Mouse (Mus musculus): ENCODE data around the gene Ttc29.

DNA sequence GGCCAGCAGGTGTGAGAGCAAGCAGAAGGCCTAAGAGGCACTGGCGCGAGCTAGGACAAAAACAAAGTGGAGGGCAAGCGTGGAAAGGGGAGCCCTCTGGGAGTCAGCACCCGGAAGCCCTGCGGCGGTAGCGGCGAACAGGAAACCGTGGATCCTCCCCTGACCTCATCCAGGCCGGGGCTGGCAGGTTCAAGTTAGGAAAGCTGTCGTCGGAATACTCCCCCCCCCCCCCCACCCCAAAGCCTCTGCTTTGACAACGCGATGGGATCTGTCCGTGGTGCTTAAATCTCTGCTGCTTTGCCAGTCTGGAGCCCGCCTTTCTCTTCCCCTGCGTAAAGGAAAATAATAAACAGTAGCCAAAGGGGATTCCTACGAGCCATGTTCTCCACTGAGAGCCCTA, 225.0 kb downstream of the Ttc29 start:
- TF ChIP-seq CTCF (conservative IDR thresholded peaks at IDR 0.05; ENCODE audit: low read length) (no peak), NANOG (IDR thresholded peaks at IDR 0.05; ENCODE audit: borderline replicate concordance, low read length) (no peak)

Data from E14TG2a.4 (cell line).